Mouse (Mus musculus) brain, embryonic 14.5 days (tissue): Measurements from ENCODE around the gene Mast2. TPM values are rescaled to one million over a fixed set of nuclear protein-coding genes. Genes with fewer than 3 reads are reported as not detected.

ENCODE experiments used
- DNase-seq: peaks from one replicate; pipeline ENCODE4 v3.0.0-alpha.2; 2011; ENCODE audit warnings: low read depth
- CTCF ChIP-seq: fragments of 200-500 bp; IDR thresholded peaks from 2 replicates; pipeline ENCODE4 v1.5.1; 2012; ENCODE audit warnings: inconsistent platforms, mild to moderate bottlenecking, moderate library complexity, borderline replicate concordance; ENCODE audit not compliant: insufficient read depth, insufficient read length; ENCODE audit errors: extremely low read depth
- POLR2A ChIP-seq: fragments of 200-500 bp; IDR thresholded peaks from 2 replicates; pipeline ENCODE4 v1.6.1; 2012; ENCODE audit warnings: mild to moderate bottlenecking, inconsistent platforms, borderline replicate concordance; ENCODE audit not compliant: poor library complexity, insufficient read depth, insufficient read length, severe bottlenecking; ENCODE audit errors: extremely low read depth
- polyA plus RNA-seq: library from polyadenylated mRNA; depleted of rRNA; stranded (reverse); fragments of >200 nt; gene quantifications from 2 replicates; pipeline ENCODE4 v1.2.3, GENCODE M21; 2012

Gene Mast2
- polyA plus RNA-seq, 1 experiment = 171 TPM

DNA sequence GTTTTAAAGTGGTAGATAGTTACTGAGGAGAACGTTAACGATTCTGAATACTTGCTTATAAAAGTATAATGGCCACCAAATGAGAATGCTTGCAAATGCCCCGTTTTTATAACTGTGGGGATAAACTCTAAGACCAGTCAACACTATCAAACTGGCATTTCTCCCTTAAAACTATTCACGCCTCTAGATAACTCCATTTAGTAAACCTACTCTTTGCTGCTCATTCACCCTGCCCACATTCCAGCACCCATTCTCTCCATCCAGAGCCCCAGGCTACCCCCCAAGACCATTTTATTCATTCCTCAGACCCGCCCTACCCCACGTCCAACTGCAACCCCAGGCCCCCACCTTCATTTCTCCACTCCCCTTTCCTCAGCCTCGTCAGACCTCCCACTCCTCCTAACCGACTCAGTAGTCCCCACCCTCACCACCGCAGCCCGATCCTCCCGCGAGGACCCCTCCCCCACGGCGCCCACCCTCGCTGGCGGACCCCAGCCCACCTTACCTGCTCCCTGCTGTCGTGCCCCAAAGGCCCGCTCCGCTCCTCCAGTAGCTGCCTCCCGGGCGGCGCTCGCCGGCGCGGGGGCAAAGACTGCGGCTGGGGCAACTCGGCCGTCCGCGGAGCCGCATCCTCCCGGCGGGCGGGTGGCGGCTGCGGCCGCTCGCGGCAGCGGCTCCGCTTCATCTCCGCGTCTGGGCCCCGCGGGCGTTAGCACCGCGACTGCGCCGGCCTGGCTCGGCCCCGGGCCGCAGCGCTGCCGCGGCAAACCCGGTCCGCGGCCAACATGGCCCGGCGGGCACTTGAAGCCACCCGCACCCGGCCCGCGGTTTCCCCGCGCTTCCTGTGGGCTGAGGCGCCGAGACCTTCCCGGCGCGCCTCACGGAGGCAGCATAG, 505 bp downstream of the Mast2 start:
- DNase-seq = peak; percentile 66
- TF ChIP-seq POLR2A (no peak), CTCF (peak; percentile 26; the same call in 1 of the 2 replicates)

DNA sequence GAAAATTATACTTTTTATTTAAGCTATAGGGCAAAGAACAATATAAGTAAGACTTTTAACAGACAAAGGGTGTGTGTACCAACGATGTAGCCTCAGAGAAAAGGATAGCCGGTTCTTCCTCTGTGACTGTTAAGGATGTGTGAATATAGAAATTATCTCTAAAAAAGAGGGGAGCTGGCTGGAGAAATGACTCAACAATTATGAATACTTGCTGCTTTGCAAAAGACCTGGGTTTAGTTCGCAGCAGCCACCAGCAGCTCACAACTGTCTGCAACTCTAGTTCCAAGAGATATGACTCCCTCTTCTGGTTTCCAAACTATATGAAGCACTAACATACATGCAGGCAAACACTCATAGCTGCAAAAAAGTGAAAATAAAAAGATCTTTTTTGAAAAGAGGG, 2.0 kb downstream of the Mast2 start:
- no peak for DNase-seq
- TF ChIP-seq CTCF = no peak
- no peak for TF ChIP-seq POLR2A

DNA sequence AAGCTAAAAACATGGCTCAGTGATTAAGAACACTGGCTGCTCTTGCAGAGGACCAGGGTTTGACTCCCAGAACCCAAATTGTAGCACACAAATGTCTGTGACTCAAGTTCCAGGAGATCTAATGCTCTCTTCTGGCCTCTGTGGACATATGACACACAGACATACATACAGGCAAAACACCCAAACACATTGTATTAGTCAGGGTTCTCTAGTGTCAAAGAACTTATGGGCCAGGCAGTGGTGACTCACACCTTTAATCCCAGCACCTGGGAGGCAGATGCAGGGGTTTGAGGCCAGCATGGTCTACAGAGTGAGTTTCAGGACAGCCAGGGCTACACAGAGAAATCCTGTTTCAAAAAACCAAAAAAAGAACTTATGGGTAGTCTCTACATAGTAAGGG, 12.4 kb downstream of the Mast2 start:
- TF ChIP-seq POLR2A (no peak), CTCF (no peak)
- DNase-seq = no peak

DNA sequence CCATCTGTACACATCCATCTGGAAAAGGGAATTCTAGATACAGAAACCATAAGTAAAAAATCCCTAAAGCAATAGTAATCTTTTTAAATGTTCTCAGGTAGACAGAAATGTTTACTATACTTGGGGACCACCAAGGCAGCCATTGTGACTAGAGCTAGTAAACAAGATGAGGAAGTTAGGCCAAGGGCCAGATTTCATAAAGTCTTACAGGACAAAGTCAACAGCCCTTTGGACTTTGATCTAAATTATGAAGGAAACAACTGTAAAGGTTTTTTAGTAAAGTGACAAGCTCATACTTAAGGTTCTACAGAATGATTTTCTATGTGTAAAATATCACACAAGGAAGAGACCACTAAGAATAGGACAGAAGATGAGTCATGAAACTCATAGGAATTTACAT, 14.0 kb downstream of the Mast2 start:
- DNase-seq = no peak
- TF ChIP-seq POLR2A = no peak
- no peak for TF ChIP-seq CTCF

DNA sequence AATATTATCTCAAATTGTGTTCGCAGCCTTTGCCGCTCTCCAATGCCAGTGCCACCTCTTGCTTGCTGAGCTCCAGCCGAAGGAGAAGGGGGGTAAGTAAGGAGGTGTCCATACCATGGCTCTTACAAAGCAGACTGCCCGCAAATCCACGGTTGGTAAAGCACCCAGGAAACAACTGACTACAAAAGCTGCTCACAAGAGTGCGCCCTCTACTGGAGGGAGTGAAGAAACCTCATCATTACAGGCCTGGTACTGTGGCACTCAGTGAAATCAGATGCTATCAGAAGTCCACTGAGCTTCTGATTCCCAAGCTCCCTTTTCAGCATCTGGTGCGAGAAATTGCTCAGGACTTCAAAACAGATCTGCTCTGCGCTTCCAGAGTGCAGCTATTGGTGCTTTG, 15.3 kb downstream of the Mast2 start:
- TF ChIP-seq POLR2A (no peak), CTCF (peak; percentile 62; the same call in 1 of the 2 replicates)
- DNase-seq = peak; percentile 60

DNA sequence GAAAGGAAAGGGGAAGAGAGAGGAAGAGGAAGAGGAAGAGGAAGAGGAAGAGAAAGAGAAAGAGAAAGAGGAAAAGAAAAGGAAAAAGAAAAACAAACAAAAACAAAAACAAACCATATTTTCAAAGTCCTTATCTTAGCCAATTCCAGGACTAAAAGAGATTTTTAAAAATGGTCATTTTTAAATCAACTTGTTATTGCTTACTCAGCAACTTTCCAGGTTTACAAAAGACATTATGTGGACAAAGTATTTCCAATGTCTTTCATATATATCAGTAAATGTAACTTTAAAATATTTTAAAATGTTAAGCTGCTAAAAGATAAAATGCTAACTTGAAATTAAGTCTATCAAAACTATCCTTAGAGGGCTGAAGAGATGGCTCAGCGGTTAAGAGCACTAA, 24.6 kb downstream of the Mast2 start:
- no peak for DNase-seq

DNA sequence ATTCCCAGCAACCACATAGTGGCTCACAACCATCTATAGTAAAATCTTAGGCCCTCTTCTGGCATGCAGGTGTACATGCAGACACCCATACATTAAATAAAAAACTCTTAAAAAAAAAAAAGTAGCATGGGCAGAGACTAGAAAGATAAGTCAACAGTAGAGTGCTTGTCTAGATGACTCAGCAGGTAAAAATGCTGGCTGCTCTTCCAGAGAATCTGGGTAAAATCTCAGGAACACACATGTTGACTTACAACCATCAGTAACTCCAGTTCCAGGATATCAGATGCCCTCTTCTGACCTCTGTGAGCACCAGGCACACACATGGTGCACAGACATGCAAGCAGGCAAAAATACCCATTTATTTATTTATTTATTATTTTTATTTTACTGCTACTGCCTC, 25.4 kb downstream of the Mast2 start:
- no peak for DNase-seq
- TF ChIP-seq CTCF = no peak
- TF ChIP-seq POLR2A = no peak

More for the DNA sequence above, 24.6 kb downstream of the Mast2 start:
- TF ChIP-seq POLR2A (no peak), CTCF (no peak)

DNA sequence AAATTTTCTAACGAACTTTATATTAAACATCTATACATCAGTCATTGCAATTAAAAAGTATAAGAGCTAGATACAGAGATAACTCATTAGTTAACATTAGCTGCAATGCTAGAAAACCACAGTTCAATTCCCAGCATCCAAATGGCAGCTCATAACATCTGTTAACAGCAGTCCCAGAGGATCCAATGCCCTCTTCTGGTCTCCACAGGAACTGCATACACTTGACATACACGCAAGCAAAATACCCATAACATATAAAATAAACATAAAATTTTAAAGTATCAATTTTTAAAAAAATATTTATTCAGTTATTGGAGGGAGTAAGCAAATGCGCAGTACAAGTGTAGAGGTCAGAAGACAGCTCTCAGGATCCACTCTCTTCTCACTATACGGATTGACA, 28.4 kb downstream of the Mast2 start:
- no peak for DNase-seq
- TF ChIP-seq POLR2A = no peak
- peak; percentile 14; the same call in 1 of the 2 replicates for TF ChIP-seq CTCF

DNA sequence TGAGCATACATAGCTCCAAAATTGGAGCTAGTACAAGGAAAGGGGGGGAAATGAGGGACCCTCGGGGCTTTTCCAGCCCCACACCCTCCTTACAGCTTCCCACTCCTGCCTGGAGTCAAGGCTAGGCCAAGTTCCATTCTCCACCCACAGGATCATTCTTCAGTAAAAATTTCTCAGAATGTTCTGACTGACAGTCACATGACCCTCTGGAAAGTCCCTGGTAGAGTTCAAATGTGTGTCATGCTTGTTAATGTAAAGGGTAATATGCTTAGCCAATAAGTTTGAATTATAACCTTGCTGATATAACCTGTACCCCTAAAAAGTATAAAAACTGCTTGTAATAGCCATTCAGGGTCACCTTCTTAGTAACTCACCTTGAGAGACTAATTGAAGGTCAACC, 41.8 kb downstream of the Mast2 start:
- DNase-seq = no peak
- no peak for TF ChIP-seq CTCF
- TF ChIP-seq POLR2A = no peak

DNA sequence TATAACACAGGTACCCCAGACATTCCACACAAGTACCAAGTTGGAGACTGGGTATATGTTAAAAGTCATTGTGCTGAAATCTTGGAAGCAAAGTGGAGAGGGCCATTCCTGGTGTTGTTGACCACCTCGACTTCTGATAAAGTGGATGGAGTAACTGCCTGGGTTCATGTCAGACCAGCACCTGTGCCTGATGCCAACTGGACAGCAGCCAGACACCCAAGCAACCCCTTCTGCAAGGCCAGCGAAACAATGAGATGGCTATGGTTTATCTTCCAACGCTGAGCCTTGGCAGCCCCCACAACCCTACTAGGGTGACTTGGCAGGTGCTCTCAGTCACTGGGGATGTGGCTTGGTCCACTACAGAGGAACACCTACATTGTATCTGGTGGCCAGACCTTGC, 42.8 kb downstream of the Mast2 start:
- no peak for DNase-seq
- TF ChIP-seq POLR2A (no peak), CTCF (no peak)

DNA sequence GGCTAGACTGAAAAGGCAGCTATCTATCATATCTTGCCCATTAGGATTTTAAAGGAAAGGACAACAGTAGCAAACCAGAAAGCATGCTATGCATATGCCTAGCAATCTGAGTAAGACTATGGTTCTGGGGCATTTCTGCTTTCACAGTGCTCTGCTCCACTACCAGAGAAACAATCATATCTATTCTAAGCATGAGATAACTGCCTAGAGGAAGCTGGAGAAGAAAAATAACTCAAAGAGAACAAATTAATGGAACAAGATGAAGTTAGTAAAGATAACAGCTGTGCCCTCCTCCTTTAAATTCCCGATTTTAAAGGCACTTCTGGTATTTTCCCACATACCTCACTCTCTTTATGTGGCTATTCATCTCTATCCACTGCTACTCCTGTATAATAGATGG, 51.0 kb downstream of the Mast2 start:
- DNase-seq = no peak
- TF ChIP-seq CTCF (no peak), POLR2A (no peak)

DNA sequence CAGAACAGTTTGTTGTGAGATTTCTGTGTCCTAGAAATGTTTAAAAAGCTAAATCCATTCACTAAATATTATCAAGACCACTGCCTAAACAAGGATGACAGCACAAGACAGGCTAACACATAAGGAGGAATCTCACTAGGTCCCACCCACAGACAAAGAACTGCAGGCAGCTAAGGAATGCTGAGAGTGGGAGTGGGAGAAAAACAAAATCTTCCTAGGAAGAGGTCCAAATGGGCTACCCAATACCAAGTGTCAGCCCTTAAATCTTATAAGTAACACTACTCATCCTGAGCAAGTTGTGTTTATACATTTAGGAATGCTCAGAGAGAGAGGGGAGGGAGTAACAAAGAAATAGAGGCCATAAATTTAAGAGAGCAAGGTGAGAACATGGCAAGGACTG, 52.6 kb downstream of the Mast2 start:
- no peak for DNase-seq
- TF ChIP-seq POLR2A = no peak
- TF ChIP-seq CTCF = no peak
